Mouse (Mus musculus): ENCODE data around the gene Vmn1r165. TPM values are rescaled to one million over a fixed set of nuclear protein-coding genes. Genes with fewer than 3 reads are reported as not detected.
"Not testable (repeated sequence)": the region's sequence is repeated elsewhere in the genome, so short reads cannot be mapped to it uniquely, and the experiment has no call there.

The Vmn1r165 gene
- polyA plus RNA-seq (2015; fragmentation: Nextera tagmentation; extraction: Ambion mirVana): not detected in 2 replicates

- not testable (repeated sequence) for H3K27ac ChIP-seq; H3K9me3 ChIP-seq (replicated peaks); ATAC-seq (replicated peaks; ENCODE audit: insufficient number of reproducible peaks, insufficient read depth, low FRiP score, low read depth); H3K36me3 ChIP-seq; H3K4me2 ChIP-seq; H3K27me3 ChIP-seq; H3K4me3 ChIP-seq; H3K4me1 ChIP-seq (replicated peaks); H3K9ac ChIP-seq
- WGBS: no CpG with 5 or more reads among the region's 3 CpGs
Measured at GRCm38 (mm10) chr7:23217032-23217431, at the start of gene Vmn1r165. Gene Vmn1r165 (plus strand): TSS chr7:23217332.

- not testable (repeated sequence) for H3K27me3 ChIP-seq; H3K9ac ChIP-seq; H3K4me1 ChIP-seq (replicated peaks); H3K27ac ChIP-seq; H3K9me3 ChIP-seq (replicated peaks); H3K4me3 ChIP-seq; ATAC-seq (replicated peaks; ENCODE audit: insufficient number of reproducible peaks, insufficient read depth, low FRiP score, low read depth); H3K36me3 ChIP-seq; H3K4me2 ChIP-seq
- no CpG with 5 or more reads among the region's 2 CpGs for WGBS
Measured at GRCm38 (mm10) chr7:23251582-23251981, 34.5 kb downstream of the Vmn1r165 start, which contains the start of gene Vmn1r166. Gene Vmn1r166 (minus strand): TSS chr7:23251682.

Other genes with a start within 250 kb of the Vmn1r165 start
- not detected in 2 replicates for gene Gm4214, start 232.7 kb upstream of the Vmn1r165 start, polyA plus RNA-seq (2015; fragmentation: Nextera tagmentation; extraction: Ambion mirVana)
- not detected in 2 replicates for gene Gm4216, start 197.4 kb upstream of the Vmn1r165 start, polyA plus RNA-seq (2015; fragmentation: Nextera tagmentation; extraction: Ambion mirVana)
- gene Vmn1r163, start 161.8 kb upstream of the Vmn1r165 start, polyA plus RNA-seq (2015; fragmentation: Nextera tagmentation; extraction: Ambion mirVana): not detected in 2 replicates
- not detected in 2 replicates for gene Gm8720, start 149.9 kb upstream of the Vmn1r165 start, polyA plus RNA-seq (2015; fragmentation: Nextera tagmentation; extraction: Ambion mirVana)
- gene Gm10662, start 72.9 kb upstream of the Vmn1r165 start, polyA plus RNA-seq (2015; fragmentation: Nextera tagmentation; extraction: Ambion mirVana): not detected in 2 replicates
- not detected in 2 replicates for gene Vmn1r166, start 34.4 kb downstream of the Vmn1r165 start, polyA plus RNA-seq (2015; fragmentation: Nextera tagmentation; extraction: Ambion mirVana)
- not detected in 2 replicates for gene Gm6902, start 61.6 kb downstream of the Vmn1r165 start, polyA plus RNA-seq (2015; fragmentation: Nextera tagmentation; extraction: Ambion mirVana)
- gene Nlrp4e, start 83.9 kb downstream of the Vmn1r165 start, polyA plus RNA-seq (2015; fragmentation: Nextera tagmentation; extraction: Ambion mirVana): not detected in 2 replicates
- gene Nlrp5, start 168.6 kb downstream of the Vmn1r165 start, polyA plus RNA-seq (2015; fragmentation: Nextera tagmentation; extraction: Ambion mirVana): not detected in 2 replicates